Mouse (Mus musculus): ENCODE measurements around the gene Mbip. TPM values are rescaled to one million over a fixed set of nuclear protein-coding genes. Genes with fewer than 3 reads are reported as not detected.

Gene Mbip
- polyA plus RNA-seq, 1 experiment from 2014 or later = 8.2 TPM

GRCm38 (mm10) chr12:56325851-56326250 is 19.8 kb downstream of the Mbip start:
- H3K4me1 ChIP-seq (ENCODE audit: control insufficient read depth, low read depth, low read length) = no peaks in the 10 kb centered on the region
- H3K4me3 ChIP-seq (ENCODE audit: low read depth, low read length) = no peak overlapping the region
- ATAC-seq (ENCODE audit: low read depth) = no peak
- no peak overlapping the region for H3K27ac ChIP-seq (ENCODE audit: low read length)
- no peaks in the 10 kb centered on the region for H3K27me3 ChIP-seq (ENCODE audit: control insufficient read depth, insufficient read depth, low read depth, low read length)
- H3K9ac ChIP-seq (ENCODE audit: low read depth, low read length) = no peak overlapping the region
- H3K9me3 ChIP-seq (replicated peaks; ENCODE audit: control insufficient read depth, low read length) = no peaks in the 10 kb centered on the region
- no peak overlapping the region for H3K4me2 ChIP-seq (ENCODE audit: low read depth, low read length)
- 59% methylated on average over 1 of the region's 1 CpGs for WGBS (ENCODE audit: insufficient replicate concordance)
- peaks cover 5% of the 10 kb centered on the region for H3K36me3 ChIP-seq (ENCODE audit: control insufficient read depth, insufficient read depth)

DNA sequence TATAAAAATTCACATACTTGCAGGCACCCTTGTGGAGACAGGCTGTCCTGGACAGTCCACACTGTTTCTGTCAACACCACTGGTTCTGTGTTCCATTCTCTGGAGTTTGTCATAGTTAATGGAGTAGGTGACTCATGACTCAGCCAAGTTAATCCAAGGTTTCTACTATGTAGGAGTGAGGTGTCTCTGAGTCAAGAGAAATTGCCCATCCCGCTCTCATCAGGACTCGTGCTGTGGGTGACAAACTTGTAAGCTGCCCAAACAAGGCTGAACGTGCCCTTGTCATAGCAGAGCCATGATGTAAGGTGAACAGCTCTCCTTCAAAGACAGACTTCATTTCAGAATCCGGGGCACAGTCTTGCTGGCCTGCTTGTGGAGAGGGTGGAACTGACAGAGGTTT is 26.8 kb downstream of the Mbip start:
- H3K4me2 ChIP-seq (ENCODE audit: low read depth, low read length) = no peak overlapping the region
- ATAC-seq (ENCODE audit: low read depth) = no peak
- 69% methylated on average over 4 of the region's 4 CpGs for WGBS (ENCODE audit: insufficient replicate concordance)

DNA sequence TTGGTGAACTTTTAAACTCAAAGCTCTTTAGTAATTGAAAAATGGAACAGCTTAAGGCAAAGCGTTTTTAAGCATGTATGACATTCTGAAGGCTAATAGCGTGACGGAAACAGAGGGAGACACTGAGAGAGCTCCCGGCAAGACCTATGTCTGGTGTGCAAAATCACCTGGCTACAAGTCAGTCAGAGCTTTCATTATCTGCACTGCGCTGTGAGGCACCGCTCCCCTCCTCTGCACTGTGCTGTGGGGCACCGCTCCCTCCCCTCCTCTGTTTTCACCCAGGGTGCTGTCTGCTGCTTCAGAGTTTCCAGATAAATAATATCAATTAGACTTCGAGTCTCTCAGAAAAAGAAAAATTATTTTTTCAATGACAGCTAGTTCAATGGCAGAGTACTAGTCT is 27.6 kb downstream of the Mbip start:
- no peak overlapping the region for H3K4me2 ChIP-seq (ENCODE audit: low read depth, low read length)
- H3K4me1 ChIP-seq (ENCODE audit: control insufficient read depth, low read depth, low read length) = no peaks in the 10 kb centered on the region
- ATAC-seq (ENCODE audit: low read depth) = no peak
- no peaks in the 10 kb centered on the region for H3K27me3 ChIP-seq (ENCODE audit: control insufficient read depth, insufficient read depth, low read depth, low read length)
- no peaks in the 10 kb centered on the region for H3K36me3 ChIP-seq (ENCODE audit: control insufficient read depth, insufficient read depth)
- peaks cover 3% of the 10 kb centered on the region; the same call in 1 of the 2 replicates for H3K9me3 ChIP-seq (replicated peaks; ENCODE audit: control insufficient read depth, low read length)
- no peak overlapping the region for H3K9ac ChIP-seq (ENCODE audit: low read depth, low read length)
- H3K4me3 ChIP-seq (ENCODE audit: low read depth, low read length) = no peak overlapping the region
- 75% methylated on average over 8 of the region's 8 CpGs for WGBS (ENCODE audit: insufficient replicate concordance)
- H3K27ac ChIP-seq (ENCODE audit: low read length) = no peak overlapping the region

More for the DNA sequence above, 26.8 kb downstream of the Mbip start:
- H3K27me3 ChIP-seq (ENCODE audit: control insufficient read depth, insufficient read depth, low read depth, low read length) = no peaks in the 10 kb centered on the region
- peaks cover under 1% of the 10 kb centered on the region; the same call in 1 of the 2 replicates for H3K9me3 ChIP-seq (replicated peaks; ENCODE audit: control insufficient read depth, low read length)
- H3K9ac ChIP-seq (ENCODE audit: low read depth, low read length) = no peak overlapping the region
- no peaks in the 10 kb centered on the region for H3K4me1 ChIP-seq (ENCODE audit: control insufficient read depth, low read depth, low read length)
- H3K36me3 ChIP-seq (ENCODE audit: control insufficient read depth, insufficient read depth) = no peaks in the 10 kb centered on the region
- no peak overlapping the region for H3K27ac ChIP-seq (ENCODE audit: low read length)
- H3K4me3 ChIP-seq (ENCODE audit: low read depth, low read length) = no peak overlapping the region

DNA sequence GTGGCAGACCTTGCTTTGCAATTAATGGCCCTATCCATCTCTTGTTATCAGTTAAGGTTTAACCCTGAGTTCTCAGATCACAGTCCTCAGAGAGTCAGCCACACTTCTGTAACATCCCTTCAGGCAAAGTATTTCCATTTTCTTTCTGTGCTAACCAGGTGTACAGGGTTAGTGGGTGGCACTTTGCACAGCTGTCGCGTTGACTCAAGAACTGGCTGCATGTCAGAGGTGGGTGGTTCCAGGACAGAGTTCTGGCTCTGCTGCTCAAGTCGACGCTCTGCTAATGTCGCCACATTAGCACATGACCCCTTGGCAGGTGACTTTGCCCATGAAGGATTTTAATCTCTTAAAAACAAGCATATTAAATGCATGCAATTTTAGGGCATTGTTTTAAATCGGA is 39.9 kb downstream of the Mbip start:
- Histone ChIP-seq H3K4me2 (ENCODE audit: low read depth, low read length) (no peak overlapping the region), H3K4me3 (ENCODE audit: low read depth, low read length) (no peak overlapping the region), H3K27me3 (ENCODE audit: control insufficient read depth, insufficient read depth, low read depth, low read length) (no peaks in the 10 kb centered on the region), H3K9me3 (replicated peaks; ENCODE audit: control insufficient read depth, low read length) (no peaks in the 10 kb centered on the region), H3K36me3 (ENCODE audit: control insufficient read depth, insufficient read depth) (no peaks in the 10 kb centered on the region), H3K4me1 (ENCODE audit: control insufficient read depth, low read depth, low read length) (no peaks in the 10 kb centered on the region), H3K27ac (ENCODE audit: low read length) (no peak overlapping the region), H3K9ac (ENCODE audit: low read depth, low read length) (no peak overlapping the region)
- ATAC-seq (ENCODE audit: low read depth) = no peak
- WGBS (ENCODE audit: insufficient replicate concordance) = 70% methylated on average over 6 of the region's 6 CpGs

- H3K4me3 ChIP-seq (ENCODE audit: low read depth, low read length) = no peak overlapping the region
- peak overlapping the region; percentile 38; the same call in 1 of the 2 replicates for H3K4me2 ChIP-seq (ENCODE audit: low read depth, low read length)
- no peaks in the 10 kb centered on the region for H3K27me3 ChIP-seq (ENCODE audit: control insufficient read depth, insufficient read depth, low read depth, low read length)
- H3K27ac ChIP-seq (ENCODE audit: low read length) = no peak overlapping the region
- ATAC-seq (ENCODE audit: low read depth) = no peak
- no peak overlapping the region for H3K9ac ChIP-seq (ENCODE audit: low read depth, low read length)
- WGBS (ENCODE audit: insufficient replicate concordance) = 32% methylated on average over 4 of the region's 4 CpGs
- no peaks in the 10 kb centered on the region for H3K9me3 ChIP-seq (replicated peaks; ENCODE audit: control insufficient read depth, low read length)
- no peaks in the 10 kb centered on the region for H3K36me3 ChIP-seq (ENCODE audit: control insufficient read depth, insufficient read depth)
- H3K4me1 ChIP-seq (ENCODE audit: control insufficient read depth, low read depth, low read length) = no peaks in the 10 kb centered on the region
These were observed 43.2 kb downstream of the Mbip start for GRCm38 (mm10) chr12:56302321-56303017.

DNA sequence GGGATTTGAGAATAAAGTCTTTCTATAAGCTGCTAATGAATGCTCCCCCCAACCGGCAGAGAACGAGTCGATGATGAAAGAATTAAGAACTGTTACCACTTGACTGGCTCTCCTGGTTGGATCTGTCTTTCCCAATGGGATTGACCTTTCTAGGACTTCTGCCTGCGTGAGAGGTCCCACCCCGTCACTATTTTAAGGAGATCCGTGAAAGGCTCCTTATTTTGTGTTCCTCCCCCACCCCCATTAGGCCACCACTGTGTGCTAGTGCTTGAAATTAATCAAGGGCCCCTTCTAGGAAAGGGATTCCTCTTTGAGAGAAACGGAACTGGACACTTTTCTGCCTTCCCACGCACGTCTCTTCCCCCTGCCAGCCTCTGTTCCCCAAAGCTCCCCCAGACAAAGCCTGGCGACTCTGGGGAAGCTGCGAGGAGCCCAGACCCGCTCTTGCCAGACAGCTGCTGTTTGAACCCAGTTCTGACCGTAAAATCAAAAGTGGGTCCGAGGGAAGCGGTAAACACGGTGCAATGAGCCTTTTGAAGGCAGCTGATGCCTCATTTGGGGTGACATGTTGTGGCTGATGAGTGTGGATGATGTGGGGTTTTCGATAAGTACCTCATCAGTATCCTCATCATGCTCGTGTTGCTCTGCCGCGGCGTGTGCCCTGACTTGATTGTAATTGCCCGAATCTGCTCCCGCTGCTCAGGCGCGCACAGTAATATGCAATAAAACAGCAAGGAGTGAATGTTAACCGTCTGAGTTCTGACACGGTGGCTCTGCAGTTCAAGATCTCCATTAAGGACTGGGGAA is 44.0 kb downstream of the Mbip start:
- peak overlapping the region; percentile 1; the same call in 1 of the 2 replicates for H3K4me3 ChIP-seq (ENCODE audit: low read depth, low read length)
- no peak for ATAC-seq (ENCODE audit: low read depth)
- no peaks in the 10 kb centered on the region for H3K36me3 ChIP-seq (ENCODE audit: control insufficient read depth, insufficient read depth)
- H3K27me3 ChIP-seq (ENCODE audit: control insufficient read depth, insufficient read depth, low read depth, low read length) = no peaks in the 10 kb centered on the region
- H3K27ac ChIP-seq (ENCODE audit: low read length) = no peak overlapping the region
- no peaks in the 10 kb centered on the region for H3K4me1 ChIP-seq (ENCODE audit: control insufficient read depth, low read depth, low read length)
- H3K4me2 ChIP-seq (ENCODE audit: low read depth, low read length) = peak overlapping the region; percentile 38
- no peak overlapping the region for H3K9ac ChIP-seq (ENCODE audit: low read depth, low read length)
- H3K9me3 ChIP-seq (replicated peaks; ENCODE audit: control insufficient read depth, low read length) = no peaks in the 10 kb centered on the region
- 15% methylated on average over 27 of the region's 27 CpGs for WGBS (ENCODE audit: insufficient replicate concordance)

GRCm38 (mm10) chr12:56299610-56300009 is 46.1 kb downstream of the Mbip start:
- Histone ChIP-seq H3K4me1 (ENCODE audit: control insufficient read depth, low read depth, low read length) (no peaks in the 10 kb centered on the region), H3K4me3 (ENCODE audit: low read depth, low read length) (no peak overlapping the region), H3K4me2 (ENCODE audit: low read depth, low read length) (no peak overlapping the region), H3K9ac (ENCODE audit: low read depth, low read length) (no peak overlapping the region), H3K36me3 (ENCODE audit: control insufficient read depth, insufficient read depth) (no peaks in the 10 kb centered on the region), H3K9me3 (replicated peaks; ENCODE audit: control insufficient read depth, low read length) (no peaks in the 10 kb centered on the region), H3K27me3 (ENCODE audit: control insufficient read depth, insufficient read depth, low read depth, low read length) (no peaks in the 10 kb centered on the region), H3K27ac (ENCODE audit: low read length) (no peak overlapping the region)
- 41% methylated on average over 3 of the region's 3 CpGs for WGBS (ENCODE audit: insufficient replicate concordance)
- no peak for ATAC-seq (ENCODE audit: low read depth)

DNA sequence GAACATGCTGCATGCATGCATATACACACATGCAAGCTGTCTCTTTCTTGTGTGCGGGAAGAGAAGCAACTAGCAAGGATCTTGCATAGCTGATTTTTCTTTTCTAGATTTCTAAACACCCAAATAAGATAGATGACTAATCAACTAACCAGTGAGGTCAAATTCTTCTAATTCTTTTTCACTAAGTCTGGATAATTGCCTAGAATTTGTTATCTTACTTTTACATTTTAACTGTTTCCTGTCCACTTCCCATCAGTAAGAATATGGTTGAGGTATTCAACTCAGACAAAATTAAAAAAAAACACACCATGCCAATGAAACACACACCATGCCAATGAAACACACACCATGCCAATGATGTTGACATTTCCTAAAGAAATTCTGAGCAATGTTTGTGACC is 46.8 kb downstream of the Mbip start:
- 38% methylated on average over 1 of the region's 1 CpGs for WGBS (ENCODE audit: insufficient replicate concordance)
- Histone ChIP-seq H3K4me1 (ENCODE audit: control insufficient read depth, low read depth, low read length) (no peaks in the 10 kb centered on the region), H3K27ac (ENCODE audit: low read length) (no peak overlapping the region), H3K27me3 (ENCODE audit: control insufficient read depth, insufficient read depth, low read depth, low read length) (no peaks in the 10 kb centered on the region), H3K4me2 (ENCODE audit: low read depth, low read length) (no peak overlapping the region), H3K9ac (ENCODE audit: low read depth, low read length) (no peak overlapping the region), H3K36me3 (ENCODE audit: control insufficient read depth, insufficient read depth) (no peaks in the 10 kb centered on the region), H3K9me3 (replicated peaks; ENCODE audit: control insufficient read depth, low read length) (no peaks in the 10 kb centered on the region), H3K4me3 (ENCODE audit: low read depth, low read length) (no peak overlapping the region)
- no peak for ATAC-seq (ENCODE audit: low read depth)
